Comparison of ENCODE assay signal across 13 mouse cellular contexts in genomic region chr9:112111610-112112009, GRCm38 (mm10).
DNase-seq lines count a peak whose midpoint lies in the region; ATAC-seq and TF ChIP-seq lines count a peak whose summit lies in the region.
"Had no signal": no experiment of that assay in that cellular context is flagged by ENCODE, and none has a peak within 500 bp of the region (broad histone marks: within the 10 kb centered on the region; RNA-seq: fewer than 3 reads in every experiment).

No protein-coding gene starts in this region.

- DNase-seq in heart, adult 11 months, result peak; percentile 2
- DNase-seq in spleen, adult 12 weeks (ENCODE audit: low spot score), result peak; percentile 6
- DNase-seq in spleen, postnatal 36 days (ENCODE audit: low spot score in 2 of 2), result no peak
- DNase-seq in thymus, postnatal 4 days, result peak; percentile 68
- no peak for DNase-seq in heart, adult 8-10 months (ENCODE audit: low spot score)
- DNase-seq: gastrocnemius, postnatal 25 days; layer of hippocampus, adult 9-11 months had no signal

- 85% methylated on average over 5 of the region's 5 CpGs for WGBS in heart, embryonic 12.5 days
- 90% methylated on average over 5 of the region's 5 CpGs for WGBS in kidney, embryonic 16.5 days

- no peak for ATAC-seq in heart, embryonic 12.5 days (ENCODE audit: insufficient number of reproducible peaks, low FRiP score)
- ATAC-seq in kidney, embryonic 16.5 days (ENCODE audit: low FRiP score, low TSS enrichment), result no peak

- no peak overlapping the region for H3K4me3 ChIP-seq in heart, embryonic 12.5 days
- H3K4me3 ChIP-seq in cortical plate, adult 2 months (ENCODE audit: insufficient read depth, low read length), result no peak overlapping the region
- H3K4me3 ChIP-seq in kidney, embryonic 16.5 days (ENCODE audit: low read length), result no peak overlapping the region
- H3K4me3 ChIP-seq: hindbrain, embryonic 12.5 days; liver, embryonic 15.5 days had no signal

- peak; percentile 36; the same call in 1 of the 2 replicates for TF ChIP-seq CTCF in cortical plate, adult 2 months (IDR thresholded peaks at IDR 0.05; ENCODE audit: extremely low read depth, insufficient read depth, low read length)

- H3K9me3 ChIP-seq in heart, embryonic 12.5 days (replicated peaks), result no peaks in the 10 kb centered on the region
- peaks cover 5% of the 10 kb centered on the region; the same call in 1 of the 2 replicates for H3K9me3 ChIP-seq in kidney, embryonic 16.5 days (ENCODE audit: low read length)
- H3K9me3 ChIP-seq: hindbrain, embryonic 12.5 days; liver, embryonic 15.5 days had no signal

- H3K4me1 ChIP-seq in heart, embryonic 12.5 days (replicated peaks), result no peaks in the 10 kb centered on the region
- H3K4me1 ChIP-seq in cortical plate, adult 2 months (ENCODE audit: control insufficient read depth, insufficient read depth, low read length), result peaks cover 7% of the 10 kb centered on the region; the same call in 1 of the 2 replicates
- H3K4me1 ChIP-seq in kidney, embryonic 16.5 days (ENCODE audit: insufficient read depth, low read length), result no peaks in the 10 kb centered on the region
- H3K4me1 ChIP-seq: liver, embryonic 15.5 days had no signal

- no peaks in the 10 kb centered on the region for H3K27me3 ChIP-seq in heart, embryonic 12.5 days (replicated peaks)
- H3K27me3 ChIP-seq in kidney, embryonic 16.5 days (ENCODE audit: insufficient read depth, low read length), result no peaks in the 10 kb centered on the region
- H3K27me3 ChIP-seq: hindbrain, embryonic 12.5 days; liver, embryonic 15.5 days had no signal

- no peak overlapping the region for H3K27ac ChIP-seq in heart, embryonic 12.5 days (ENCODE audit: poor library complexity, severe bottlenecking)
- no peak overlapping the region for H3K27ac ChIP-seq in cortical plate, adult 2 months (ENCODE audit: insufficient read depth, low read length)
- no peak overlapping the region for H3K27ac ChIP-seq in kidney, embryonic 16.5 days (ENCODE audit: low read length)
- H3K27ac ChIP-seq: hindbrain, embryonic 12.5 days; liver, embryonic 15.5 days had no signal

- TF ChIP-seq POLR2A in cortical plate, adult 2 months (IDR thresholded peaks at IDR 0.05; ENCODE audit: extremely low read depth, insufficient read depth, low read length), result no peak

- H3K36me3 ChIP-seq in heart, embryonic 12.5 days, result no peaks in the 10 kb centered on the region
- H3K36me3 ChIP-seq in kidney, embryonic 16.5 days (ENCODE audit: insufficient read depth, low read length), result no peaks in the 10 kb centered on the region
- H3K36me3 ChIP-seq: G1E; hindbrain, embryonic 12.5 days; liver, embryonic 15.5 days had no signal

- H3K4me2 ChIP-seq in heart, embryonic 12.5 days, result no peak overlapping the region
- H3K4me2 ChIP-seq in kidney, embryonic 16.5 days (replicated peaks; ENCODE audit: low read depth, low read length), result no peak overlapping the region
- H3K4me2 ChIP-seq: hindbrain, embryonic 12.5 days; liver, embryonic 15.5 days had no signal

- H3K9ac ChIP-seq in heart, embryonic 12.5 days, result no peak overlapping the region
- H3K9ac ChIP-seq in kidney, embryonic 16.5 days (replicated peaks; ENCODE audit: low read length), result no peak overlapping the region
- H3K9ac ChIP-seq: hindbrain, embryonic 12.5 days; liver, embryonic 15.5 days had no signal

Comparison
In these comparisons a context has a peak if more than half of its experiments do, and no peak if none do; other contexts are left out.
1. DNase-seq: peak in heart, adult 11 months (single experiment), spleen, adult 12 weeks (single experiment) and thymus, postnatal 4 days (single experiment); none in spleen, postnatal 36 days (0 of 2) and heart, adult 8-10 months (single experiment).